Mouse (Mus musculus) liver, embryonic 14.5 days (tissue): Measurements from ENCODE around the gene Runx2. TPM values are rescaled to one million over a fixed set of nuclear protein-coding genes. Genes with fewer than 3 reads are reported as not detected.
A peak's percentile ranks its signal among the peaks of the same experiment; 100 is the strongest.

Experiments used
- ATAC-seq: fragments of 200-750 bp; cut with Nextera tagmentation; 2 replicates; pipeline ENCODE4 v1.8.0; 2017; ENCODE audit warnings: moderate number of reproducible peaks, mild to moderate bottlenecking, moderate library complexity; ENCODE audit not compliant: insufficient read depth
- DNase-seq, 3 experiments: peaks; one replicate each; pipeline ENCODE4 v3.0.0-alpha.2; 2012 to 2013; ENCODE audit warnings: low read depth in 3 of 3, low spot score in 3 of 3
- H3K27ac ChIP-seq: fragments of 300-500 bp; sonication (generic); 2 replicates; pipeline ENCODE4 v1.5.1; 2014; ENCODE audit warnings: moderate library complexity, mild to moderate bottlenecking, control low read depth, inconsistent platforms
- H3K27me3 ChIP-seq: fragments of 300-500 bp; sonication (generic); 2 replicates; pipeline ENCODE4 v1.6.1; 2014; ENCODE audit warnings: mild to moderate bottlenecking, low read length, moderate library complexity; ENCODE audit not compliant: control insufficient read depth, insufficient read depth
- H3K36me3 ChIP-seq: fragments of 300-500 bp; sonication (generic); replicated peaks from 2 replicates; pipeline ENCODE4 v1.6.1; 2014; ENCODE audit warnings: low read depth; ENCODE audit not compliant: control insufficient read depth, insufficient read depth
- H3K4me1 ChIP-seq, 2 experiments: fragments of 200-500 bp in 1 of 2; fragments of 300-500 bp in 1 of 2; sonication (generic) in 1 of 2; replicated peaks; 2 replicates each; pipeline ENCODE4 v1.6.1; 2012 to 2014; ENCODE audit warnings: antibody characterized with exemption in 1 of 2, inconsistent platforms in 1 of 2, low read length in 1 of 2; ENCODE audit not compliant: control insufficient read depth in 2 of 2, insufficient read depth in 2 of 2
- H3K4me2 ChIP-seq: fragments of 300-500 bp; sonication (generic); 2 replicates; pipeline ENCODE4 v1.6.1; 2014; ENCODE audit warnings: low read depth, mild to moderate bottlenecking, control low read depth, moderate library complexity
- H3K4me3 ChIP-seq, 2 experiments: fragments of 200-500 bp in 1 of 2; fragments of 300-500 bp in 1 of 2; sonication (generic) in 1 of 2; 2 replicates each; pipeline ENCODE4 v1.5.1; 2012 to 2014; ENCODE audit warnings: low read depth in 2 of 2, low read length in 2 of 2, mild to moderate bottlenecking in 2 of 2, control low read depth in 1 of 2, inconsistent platforms in 1 of 2, moderate library complexity in 1 of 2; ENCODE audit not compliant: insufficient read depth in 1 of 2
- H3K9ac ChIP-seq: fragments of 300-500 bp; sonication (generic); replicated peaks from 2 replicates; pipeline ENCODE4 v1.6.1; 2014; ENCODE audit warnings: mild to moderate bottlenecking, control low read depth, moderate library complexity
- H3K9me3 ChIP-seq: fragments of 300-500 bp; sonication (generic); 2 replicates; pipeline ENCODE4 v1.6.1; 2016; ENCODE audit warnings: low read length, mixed read lengths; ENCODE audit not compliant: control insufficient read depth
- CTCF ChIP-seq: IDR thresholded peaks from 2 replicates; pipeline ENCODE4 v1.5.1; 2016; ENCODE audit warnings: antibody characterized with exemption, low read depth, control low read depth
- EP300 ChIP-seq: IDR thresholded peaks from 2 replicates; pipeline ENCODE4 v1.6.1; 2016; ENCODE audit warnings: antibody characterized with exemption, low read depth
- WGBS: fragments of 180-500 bp; shearing (Covaris S2); extraction: QIAGEN DNeasy Blood & Tissue Kit; methylation state at CpG from one replicate; pipeline ENCODE4 v1.1.7; 2014; ENCODE audit not compliant: insufficient replicate concordance; 5-methylcytosine and 5-hydroxymethylcytosine counted together
- polyA plus RNA-seq, 2 experiments: library from polyadenylated mRNA; depleted of rRNA in 1 of 2; stranded (reverse) in 1 of 2; unstranded in 1 of 2; fragments of >200 nt; fragmentation: Nextera tagmentation in 1 of 2; extraction: Ambion mirVana in 1 of 2; gene quantifications; 2 replicates each; pipeline versions ENCODE4 v1.2.1 to v1.2.3; 2012 to 2014

The Runx2 gene
- polyA plus RNA-seq, 2 experiments, result 0.58 to 0.65 TPM

GRCm38 (mm10) chr17:44718591-44718990 is 96.0 kb downstream of the Runx2 start:
- no peak overlapping the region for H3K27ac ChIP-seq
- no peak overlapping the region for H3K4me3 ChIP-seq
- TF ChIP-seq CTCF, result no peak
- no peak for TF ChIP-seq EP300
- WGBS, result 18% methylated on average over 6 of the region's 6 CpGs
- H3K9me3 ChIP-seq, result no peaks in the 10 kb centered on the region
- no peaks in the 10 kb centered on the region for H3K4me1 ChIP-seq
- ATAC-seq (no peak), DNase-seq (no peak)
- no peak overlapping the region for H3K4me2 ChIP-seq
- H3K36me3 ChIP-seq, result no peaks in the 10 kb centered on the region
- no peak overlapping the region for H3K9ac ChIP-seq
- no peaks in the 10 kb centered on the region for H3K27me3 ChIP-seq

- Histone ChIP-seq H3K9me3 (no peaks in the 10 kb centered on the region), H3K27ac (no peak overlapping the region), H3K4me1 (no peaks in the 10 kb centered on the region), H3K4me3 (no peak overlapping the region), H3K9ac (no peak overlapping the region), H3K27me3 (no peaks in the 10 kb centered on the region), H3K4me2 (no peak overlapping the region), H3K36me3 (no peaks in the 10 kb centered on the region)
- TF ChIP-seq CTCF (no peak), EP300 (no peak)
- DNase-seq (no peak), ATAC-seq (no peak)
- WGBS, result 9% methylated on average over 6 of the region's 6 CpGs
Measured at GRCm38 (mm10) chr17:44718036-44718435, 96.6 kb downstream of the Runx2 start.

GRCm38 (mm10) chr17:44714116-44714515 is 100.5 kb downstream of the Runx2 start:
- ATAC-seq, result no peak
- Histone ChIP-seq H3K9me3 (no peaks in the 10 kb centered on the region), H3K4me2 (no peak overlapping the region), H3K4me3 (no peak overlapping the region), H3K27me3 (no peaks in the 10 kb centered on the region), H3K27ac (no peak overlapping the region), H3K4me1 (peaks cover 0 to 4% of the 10 kb centered on the region in 2 experiments; a peak in 2 of 4 replicates), H3K9ac (no peak overlapping the region), H3K36me3 (no peaks in the 10 kb centered on the region)
- DNase-seq, result no peak
- 62% methylated on average over 4 of the region's 4 CpGs for WGBS
- TF ChIP-seq EP300, result no peak
- TF ChIP-seq CTCF, result no peak

GRCm38 (mm10) chr17:44713404-44713803 is 101.2 kb downstream of the Runx2 start:
- Histone ChIP-seq H3K9me3 (no peaks in the 10 kb centered on the region), H3K4me3 (no peak overlapping the region), H3K4me1 (peaks cover 0 to 4% of the 10 kb centered on the region in 2 experiments; a peak in 2 of 4 replicates), H3K9ac (no peak overlapping the region), H3K27me3 (no peaks in the 10 kb centered on the region), H3K36me3 (no peaks in the 10 kb centered on the region), H3K4me2 (no peak overlapping the region), H3K27ac (no peak overlapping the region)
- no peak for ATAC-seq
- 70% methylated on average over 8 of the region's 8 CpGs for WGBS
- DNase-seq, result no peak
- TF ChIP-seq EP300, result no peak
- TF ChIP-seq CTCF, result no peak

GRCm38 (mm10) chr17:44709516-44710252 is 104.9 kb downstream of the Runx2 start:
- Histone ChIP-seq H3K4me1 (peaks cover 0 to 7% of the 10 kb centered on the region in 2 experiments; a peak in 2 of 4 replicates), H3K4me2 (no peak overlapping the region), H3K9ac (no peak overlapping the region), H3K4me3 (no peak overlapping the region), H3K36me3 (no peaks in the 10 kb centered on the region), H3K9me3 (no peaks in the 10 kb centered on the region), H3K27me3 (no peaks in the 10 kb centered on the region), H3K27ac (no peak overlapping the region)
- ATAC-seq (0 out of 2 replicates have a peak, but pooled peaks have one; percentile 31), DNase-seq (peak; percentile 41 to 45 (median 41))
- 49% methylated on average over 10 of the region's 11 CpGs for WGBS
- TF ChIP-seq CTCF, result no peak
- no peak for TF ChIP-seq EP300
